Mouse (Mus musculus): ENCODE measurements around the gene Gtpbp1.

Gene Gtpbp1

DNA sequence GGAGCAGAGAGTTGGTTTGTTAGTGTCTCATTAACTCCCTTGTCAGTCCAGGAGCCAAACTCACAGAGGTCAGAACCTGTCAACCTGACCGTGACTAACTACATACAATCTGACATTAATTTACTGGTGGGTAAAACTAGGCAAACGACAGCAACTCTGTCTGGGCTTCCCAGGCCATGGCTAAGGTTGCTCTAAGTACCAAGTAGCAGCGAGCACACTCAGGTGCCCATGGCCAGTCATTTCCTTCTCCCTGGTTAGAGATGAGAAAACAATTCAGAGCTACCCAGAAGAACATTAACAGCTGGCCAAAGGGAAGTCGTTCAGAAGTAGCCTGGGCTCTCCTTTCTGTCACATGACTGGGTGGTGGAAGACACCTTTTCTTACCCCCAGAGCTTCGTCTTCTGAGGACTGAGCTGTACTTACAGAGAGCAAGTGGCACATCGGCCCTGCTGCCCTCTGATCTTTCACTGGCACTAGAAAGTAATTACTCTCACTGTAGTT lies 5.5 kb upstream of the Gtpbp1 start:
- no peak for DNase-seq (ENCODE audit: low read depth, low spot score)

DNA sequence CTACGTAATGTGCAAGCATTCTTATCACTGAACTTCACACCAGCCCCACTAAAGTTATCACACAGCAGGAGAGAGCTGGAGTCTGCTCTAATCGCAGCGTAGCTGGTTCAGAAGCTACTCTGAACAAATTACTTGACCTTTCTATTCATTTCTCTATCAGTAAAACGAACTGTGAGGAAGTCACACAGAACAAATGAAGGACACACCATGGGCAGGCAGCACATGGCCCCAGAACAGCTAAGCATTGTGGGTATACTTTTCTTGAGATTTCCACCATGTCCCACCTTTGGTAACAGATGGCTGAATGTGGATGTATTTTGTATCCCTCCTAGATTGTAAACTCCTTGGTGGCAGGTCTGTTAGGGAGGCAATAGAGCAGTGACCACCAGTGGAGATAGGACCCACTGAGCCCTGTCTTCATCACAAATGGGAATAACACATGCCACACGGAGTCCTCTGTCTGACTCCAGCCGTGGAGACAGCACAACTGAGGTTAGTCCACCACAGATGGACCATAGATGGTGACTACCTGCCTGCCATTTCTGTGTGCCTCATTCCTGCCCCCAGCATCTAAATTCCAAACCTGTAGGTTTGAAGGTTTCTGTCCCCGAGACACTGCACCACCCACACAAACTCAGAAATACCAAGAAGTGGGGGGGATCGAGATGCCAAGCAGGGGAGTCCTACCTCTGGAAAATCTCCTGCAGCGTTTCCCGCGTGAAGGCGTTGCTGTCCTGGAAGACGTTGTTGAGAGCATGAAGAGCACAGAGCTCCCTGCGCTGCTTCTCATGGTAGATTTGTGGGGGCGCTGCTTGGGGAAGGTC lies 4.4 kb upstream of the Gtpbp1 start:
- no peak for DNase-seq (ENCODE audit: low read depth, low spot score)

DNA sequence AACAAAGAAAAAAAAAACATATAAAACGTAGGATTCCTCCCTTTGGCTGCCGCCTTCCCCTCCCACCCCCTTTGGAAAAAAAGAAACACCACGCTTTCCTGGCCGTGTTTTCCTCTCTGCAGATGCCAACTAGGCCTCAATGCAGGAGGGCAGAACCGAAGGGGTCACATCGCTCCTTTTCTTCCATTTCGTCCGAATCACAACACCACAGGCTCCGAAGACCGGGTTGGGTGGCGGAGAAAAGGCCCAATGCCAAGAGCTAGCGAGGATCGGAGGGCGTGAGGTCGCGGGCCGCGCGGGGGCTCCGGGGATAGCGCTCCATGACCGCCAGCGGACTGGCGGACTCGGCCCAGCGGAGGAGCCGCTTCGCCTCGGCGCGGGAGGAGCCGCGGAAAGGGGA lies 3.5 kb upstream of the Gtpbp1 start:
- no peak for DNase-seq (ENCODE audit: low read depth, low spot score)

DNA sequence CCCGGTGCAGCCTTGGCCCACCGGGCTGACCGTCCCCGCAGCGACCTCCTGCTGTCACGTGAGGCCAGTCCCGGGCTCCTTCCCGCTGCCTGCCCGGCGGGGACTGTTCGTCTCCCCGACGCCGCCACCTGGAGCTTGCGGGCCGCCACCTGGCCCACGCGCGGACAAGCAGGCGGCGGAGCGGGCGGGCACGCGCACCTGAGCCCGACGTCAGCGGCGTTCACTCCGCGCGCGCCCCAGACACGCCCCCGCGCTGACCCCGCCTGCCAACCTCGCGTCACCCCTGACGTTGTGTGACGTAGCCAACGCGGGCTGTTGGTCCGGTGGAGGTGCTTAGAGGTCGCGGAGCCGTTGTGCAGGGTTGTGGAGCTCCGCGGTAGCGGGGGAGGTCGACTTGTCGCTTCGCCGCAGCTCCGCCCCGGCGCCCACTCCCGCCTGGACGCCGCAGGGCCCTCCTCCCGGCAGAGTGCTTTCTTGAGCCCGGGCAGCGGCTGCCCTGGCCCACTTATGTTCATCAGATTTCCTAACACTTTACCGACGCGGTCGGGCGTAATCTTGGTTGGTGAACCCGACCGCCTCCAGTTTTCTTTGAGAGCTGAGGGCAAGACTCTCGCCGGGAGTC lies 2.9 kb upstream of the Gtpbp1 start, which contains the start of gene Josd1:
Gene Josd1 (minus strand): TSS at position 274 of the 622 bp plus-strand sequence.
- peak; percentile 82 for DNase-seq (ENCODE audit: low read depth, low spot score)

DNA sequence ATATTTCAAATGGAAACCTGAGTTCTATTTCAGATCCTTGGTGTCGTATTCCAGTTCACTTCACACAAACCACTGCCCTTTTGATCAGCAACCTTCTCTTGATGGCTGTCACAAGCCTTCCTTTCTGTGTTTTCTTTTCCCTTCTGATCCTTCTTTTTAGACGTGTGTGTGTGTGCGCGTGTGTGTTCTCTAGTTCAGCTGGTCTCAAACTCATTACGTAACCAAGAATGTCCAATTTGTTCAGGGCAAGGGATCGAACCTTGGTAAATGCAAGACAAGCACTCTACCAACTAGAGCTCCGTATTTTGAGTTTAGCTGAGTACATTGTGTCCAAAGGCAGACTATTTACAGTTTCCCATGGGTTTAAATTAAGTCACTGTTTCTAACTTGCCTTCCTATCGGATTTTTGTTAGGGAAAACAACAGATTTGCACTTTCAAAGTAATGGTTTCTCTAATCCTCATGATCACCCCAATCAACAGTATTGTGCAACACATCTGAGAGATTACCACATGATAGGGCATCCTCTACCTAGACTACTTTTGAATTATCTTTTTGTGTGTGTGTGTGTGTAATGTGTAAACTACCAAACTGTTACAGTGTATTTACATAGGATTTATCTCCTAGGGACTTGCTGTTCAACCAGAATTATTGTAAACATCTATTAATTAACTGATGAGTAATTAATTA lies 2.2 kb upstream of the Gtpbp1 start:
- no peak for DNase-seq (ENCODE audit: low read depth, low spot score)

DNA sequence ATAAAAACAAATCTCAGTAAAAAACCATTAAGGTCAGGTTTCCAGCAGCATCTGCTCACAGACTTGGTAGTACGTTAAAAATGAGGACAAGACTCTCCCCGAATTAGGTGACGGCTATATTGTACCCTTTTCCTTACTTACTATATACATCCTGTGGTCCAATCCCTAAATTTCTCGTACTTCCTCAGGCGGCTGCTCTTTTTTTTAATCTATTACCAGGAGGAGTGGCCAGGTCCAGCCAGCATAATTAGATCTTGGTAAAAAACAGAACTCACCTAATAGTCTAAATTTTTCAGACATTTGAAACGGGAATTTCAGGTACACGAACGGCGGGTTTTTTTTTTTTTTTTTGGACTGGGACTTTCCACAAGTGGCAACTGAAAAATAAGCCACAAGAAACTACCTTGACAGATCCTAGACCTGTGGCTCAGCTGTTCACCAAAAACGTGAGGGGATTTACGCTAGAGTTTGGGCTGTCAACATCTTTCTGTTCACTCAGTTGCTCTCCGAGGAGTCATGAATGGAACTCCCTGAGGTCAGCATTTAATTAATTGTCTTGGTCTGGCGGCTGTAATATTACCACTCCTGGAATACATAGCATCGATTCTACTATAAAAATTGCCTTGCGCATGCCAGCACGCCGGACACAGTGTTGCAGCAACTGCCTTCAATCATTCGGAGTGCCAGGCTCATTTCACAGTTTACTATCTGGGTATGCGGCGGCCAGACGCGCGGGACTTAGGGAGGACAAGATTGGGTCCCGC lies 801 bp upstream of the Gtpbp1 start:
- no peak for DNase-seq (ENCODE audit: low read depth, low spot score)

DNA sequence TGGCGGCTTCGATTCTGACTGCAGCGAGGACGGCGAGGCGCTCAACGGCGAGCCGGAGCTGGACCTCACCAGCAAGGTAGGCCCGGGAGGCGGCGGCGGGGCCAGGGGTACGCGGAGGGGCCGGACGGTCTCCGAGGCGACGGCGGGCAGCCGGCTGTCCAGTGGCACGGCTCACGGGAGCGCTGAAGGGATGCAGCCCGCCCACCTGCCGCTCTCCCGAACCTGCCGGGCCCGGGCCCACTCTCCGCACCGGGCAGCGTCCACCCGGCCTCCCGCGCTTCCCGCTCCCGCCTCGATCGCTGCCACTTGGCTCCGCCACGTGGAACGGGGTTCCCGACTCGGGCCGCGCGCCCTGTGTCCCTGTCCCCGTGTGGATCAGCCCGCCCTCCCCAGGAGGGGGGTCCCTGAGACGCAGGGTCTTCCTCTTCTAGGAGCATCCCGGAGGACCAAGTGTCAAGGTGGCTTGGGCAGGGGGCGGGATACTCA lies 421 bp downstream of the Gtpbp1 start:
- DNase-seq (ENCODE audit: low read depth, low spot score): no peak

DNA sequence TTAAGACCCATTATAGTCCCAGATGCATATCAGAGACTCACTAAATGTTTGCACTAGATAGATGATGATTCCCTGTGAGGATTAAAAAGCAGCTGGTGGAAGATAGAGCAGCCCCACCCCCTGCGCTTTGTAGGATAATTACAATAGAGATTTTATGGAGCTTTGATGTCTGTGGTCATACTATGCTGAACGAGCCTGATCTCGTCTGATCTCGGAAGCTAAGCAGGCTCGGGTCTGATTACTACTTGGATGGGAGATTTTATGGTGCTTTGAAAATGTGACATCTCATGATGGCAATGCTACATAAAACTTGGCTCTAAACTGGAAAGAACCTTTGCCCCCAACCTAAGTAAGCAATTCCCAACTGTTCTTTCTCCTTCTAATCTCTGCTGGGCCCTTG lies 1.7 kb downstream of the Gtpbp1 start:
- DNase-seq (ENCODE audit: low read depth, low spot score): no peak

DNA sequence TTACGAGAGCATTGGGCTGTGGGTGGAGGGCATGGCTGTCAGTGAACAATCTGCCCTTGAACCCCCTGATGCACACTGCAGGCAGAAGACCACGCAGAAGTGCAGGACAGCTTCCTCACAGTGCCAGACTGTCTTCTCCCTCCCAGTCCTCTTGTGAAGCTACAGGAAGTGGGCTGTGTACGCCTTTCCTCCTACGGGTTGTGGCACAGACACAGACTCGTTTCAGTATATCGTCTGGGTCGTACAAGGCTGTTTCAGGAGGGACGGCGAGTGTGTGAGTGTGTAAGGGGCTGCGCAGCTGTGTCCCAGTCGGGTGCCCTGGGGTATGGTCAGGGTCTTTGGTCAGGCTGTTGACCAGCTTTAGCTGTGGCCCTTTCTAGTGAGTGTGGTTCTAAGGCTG lies 3.1 kb downstream of the Gtpbp1 start:
- no peak for DNase-seq (ENCODE audit: low read depth, low spot score)

DNA sequence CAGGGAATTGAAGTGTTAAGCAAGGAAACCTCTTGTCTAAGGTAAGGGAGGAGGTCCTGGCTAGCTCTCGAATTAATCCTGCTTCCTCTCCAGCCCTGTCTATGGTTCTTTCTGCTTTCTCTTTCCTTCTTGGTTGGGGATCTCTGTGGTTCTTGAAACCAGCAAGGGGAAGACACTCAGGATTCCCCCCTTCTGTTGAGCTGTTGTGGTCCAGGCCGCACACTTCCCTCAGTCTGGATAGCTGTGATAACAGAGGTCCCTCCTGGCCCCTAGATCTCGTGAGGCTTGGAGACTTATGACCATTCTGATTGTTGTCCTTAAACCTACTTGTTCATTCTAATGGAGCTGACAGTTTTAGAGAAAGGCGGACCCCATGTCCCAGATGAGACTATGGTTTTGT lies 3.9 kb downstream of the Gtpbp1 start:
- no peak for DNase-seq (ENCODE audit: low read depth, low spot score)

DNA sequence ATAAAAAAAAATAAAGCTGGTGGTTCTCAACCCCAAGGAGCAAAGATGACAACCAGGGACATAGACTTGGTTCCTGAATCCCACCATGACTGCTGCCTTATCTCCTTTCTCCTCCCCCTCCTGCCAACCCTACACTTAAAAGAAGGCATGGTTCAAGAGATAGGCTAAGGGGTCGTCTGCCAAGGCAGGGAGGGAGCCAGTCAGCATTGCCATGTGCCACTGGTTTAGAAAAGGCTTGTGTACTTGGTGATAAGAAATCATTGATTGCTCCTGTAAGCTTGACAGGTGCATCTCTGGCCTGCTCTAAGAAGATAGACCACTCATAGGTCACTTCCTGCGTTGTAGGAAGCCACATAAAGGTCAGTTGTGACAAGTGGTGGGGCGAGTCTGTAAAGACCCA lies 4.9 kb downstream of the Gtpbp1 start:
- DNase-seq (ENCODE audit: low read depth, low spot score): no peak

DNA sequence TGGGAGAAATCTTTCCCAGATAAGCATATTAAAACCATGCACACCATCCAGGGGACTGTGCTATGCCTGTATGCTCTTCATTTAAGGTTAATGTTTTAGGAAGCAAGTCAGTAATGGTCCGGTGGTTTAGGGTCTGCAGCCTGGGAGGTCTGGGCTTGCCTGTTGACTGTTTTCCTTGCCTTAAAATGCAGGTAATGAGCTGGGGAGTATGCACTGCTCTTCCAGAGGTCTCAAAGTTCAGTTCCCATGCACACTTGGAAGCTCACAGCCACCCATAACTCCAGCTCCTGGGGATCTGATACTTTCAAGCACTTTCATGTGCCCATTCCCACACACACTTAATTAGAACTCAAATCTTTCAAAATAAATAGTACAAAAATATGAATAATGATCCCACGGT lies 5.9 kb downstream of the Gtpbp1 start:
- DNase-seq (ENCODE audit: low read depth, low spot score): no peak

DNA sequence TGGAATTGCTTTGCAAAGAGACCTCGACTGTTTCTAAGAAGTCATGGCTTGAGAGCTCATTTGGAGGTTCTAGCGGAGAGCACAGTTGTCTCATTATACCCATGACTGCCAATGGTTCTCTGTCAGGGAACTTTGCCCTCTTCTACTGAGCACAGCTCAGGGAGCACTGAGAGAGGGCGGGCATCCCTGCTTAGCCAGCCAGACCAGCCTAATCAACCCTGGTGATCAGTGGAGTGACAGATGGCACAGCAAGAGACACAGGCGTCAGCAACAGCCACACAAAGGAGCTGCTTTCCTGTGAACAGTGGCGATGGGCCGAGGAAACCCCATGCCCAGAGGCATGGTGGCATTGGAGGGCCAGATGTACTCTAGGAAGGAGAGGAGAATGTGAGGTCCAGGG lies 6.4 kb downstream of the Gtpbp1 start:
- DNase-seq (ENCODE audit: low read depth, low spot score): no peak

DNA sequence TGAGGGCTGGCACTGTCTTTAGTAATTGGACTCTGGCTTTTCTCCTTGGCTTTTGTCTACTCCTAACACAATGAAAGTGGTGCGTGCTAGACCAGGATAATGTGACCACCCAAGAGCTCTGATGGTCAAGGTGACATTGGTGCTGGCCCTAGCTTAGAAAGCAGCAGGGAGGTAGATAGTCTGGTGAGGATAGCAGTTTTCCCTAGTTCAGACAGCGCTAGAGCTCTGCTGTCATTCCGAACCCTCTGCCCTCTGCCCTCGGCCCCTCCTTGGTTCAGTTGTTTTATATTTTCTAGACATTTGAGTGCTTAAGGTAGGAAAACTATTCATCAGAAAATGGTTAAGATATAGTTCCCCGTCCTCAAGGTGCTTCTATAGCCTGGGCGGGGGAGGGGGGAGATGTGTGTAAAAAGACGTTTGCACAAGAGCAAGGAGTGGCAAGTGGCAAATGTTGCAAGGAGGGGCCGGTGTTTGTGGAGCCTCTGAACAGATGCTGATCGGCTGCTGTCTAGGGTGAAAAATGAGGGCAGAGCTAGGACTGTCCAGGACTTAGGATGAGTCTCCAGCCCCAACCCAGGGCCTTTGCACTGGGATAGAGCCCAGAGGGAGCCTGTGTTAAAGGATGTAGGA lies 7.0 kb downstream of the Gtpbp1 start:
- no peak for DNase-seq (ENCODE audit: low read depth, low spot score)

DNA sequence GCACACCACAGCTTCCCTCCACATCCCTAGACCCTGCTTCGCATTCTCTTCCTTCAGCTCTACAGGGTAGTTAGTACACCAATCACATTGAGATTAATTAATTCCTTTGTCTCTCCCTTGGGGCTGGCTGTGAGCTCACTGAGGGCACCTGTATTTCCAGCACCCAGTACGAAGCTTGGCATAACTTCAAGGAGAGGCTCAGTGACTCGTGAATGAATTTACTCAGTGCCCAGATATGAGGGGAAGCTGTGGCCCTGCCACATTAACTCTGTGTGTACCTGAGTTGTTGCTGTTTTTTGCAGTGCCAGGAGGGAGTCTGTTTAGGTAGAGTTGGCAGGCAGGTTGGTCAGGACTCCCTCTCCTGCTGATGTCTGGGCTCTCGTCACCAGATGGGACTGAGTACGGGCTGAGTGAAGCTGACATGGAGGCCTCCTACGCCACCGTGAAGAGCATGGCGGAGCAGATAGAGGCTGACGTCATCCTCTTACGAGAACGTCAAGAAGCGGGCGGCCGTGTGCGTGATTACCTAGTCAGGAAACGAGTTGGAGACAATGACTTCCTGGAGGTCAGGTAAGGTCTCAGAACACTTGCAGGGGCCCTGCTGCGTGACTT lies 16.1 kb downstream of the Gtpbp1 start:
- DNase-seq (ENCODE audit: low read depth, low spot score): no peak

DNA sequence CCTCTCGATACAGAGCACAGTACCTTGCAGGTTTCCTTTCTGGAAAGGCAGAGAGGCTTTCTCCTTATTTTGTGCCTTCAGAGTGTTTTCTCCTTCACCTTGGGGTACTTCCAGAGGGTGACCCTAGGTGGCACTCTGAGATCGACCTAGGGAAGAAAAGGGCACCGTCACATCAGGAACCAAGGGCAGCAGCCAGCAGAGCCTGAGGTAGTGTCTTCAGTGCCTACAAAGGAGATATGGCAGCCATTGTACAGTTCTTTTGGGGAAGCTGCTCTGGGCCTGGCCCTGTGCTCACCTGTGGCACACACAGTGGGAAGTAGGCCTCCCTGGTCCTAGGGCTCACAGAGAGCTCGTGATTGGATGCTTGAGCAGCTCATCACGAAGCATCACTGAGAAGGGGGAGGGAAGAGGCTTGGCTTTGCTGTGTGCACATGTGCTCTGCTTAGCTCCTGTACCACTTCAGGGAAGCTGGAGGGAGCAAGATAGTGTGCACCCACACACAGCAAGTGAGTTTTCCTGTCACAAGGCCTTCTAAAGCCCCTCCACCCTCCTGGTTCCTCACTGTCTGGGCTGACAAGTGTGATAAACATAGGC lies 17.7 kb downstream of the Gtpbp1 start:
- DNase-seq (ENCODE audit: low read depth, low spot score): no peak

DNA sequence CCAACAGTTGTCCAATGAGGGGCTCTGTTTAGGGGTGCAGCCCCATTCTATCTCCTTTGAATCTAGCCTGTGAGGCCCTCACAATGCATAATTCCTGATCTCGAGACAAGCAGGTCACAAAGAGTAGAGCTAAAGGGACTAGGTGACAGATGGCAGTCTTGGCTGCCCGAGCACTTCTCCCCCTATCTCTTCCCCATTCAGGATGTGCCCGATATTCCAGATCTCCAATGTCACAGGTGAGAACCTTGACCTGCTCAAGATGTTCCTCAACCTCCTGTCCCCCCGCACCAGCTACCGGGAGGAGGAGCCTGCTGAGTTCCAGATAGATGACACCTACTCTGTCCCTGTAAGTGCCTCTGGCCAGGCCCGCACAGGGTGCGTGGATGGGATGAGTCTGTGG lies 25.0 kb downstream of the Gtpbp1 start:
- no peak for DNase-seq (ENCODE audit: low read depth, low spot score)

DNA sequence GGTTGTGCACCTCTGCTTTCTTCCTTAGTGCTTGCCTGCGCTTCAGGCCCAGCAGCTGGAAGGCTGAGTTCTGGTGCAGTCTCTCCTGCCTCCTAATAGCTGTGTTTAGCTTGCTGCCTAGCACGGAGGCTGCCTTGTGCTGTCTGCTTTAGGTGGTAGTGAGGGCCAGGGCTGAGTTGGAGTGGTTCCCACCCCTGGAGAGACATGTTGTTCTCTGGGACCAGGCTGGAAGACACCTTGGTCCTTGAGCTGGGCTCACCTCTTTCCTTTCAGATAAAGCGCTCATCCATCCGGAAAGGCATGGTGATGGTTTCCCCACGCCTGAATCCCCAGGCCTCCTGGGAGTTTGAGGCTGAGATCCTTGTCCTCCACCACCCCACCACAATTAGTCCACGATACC lies 26.1 kb downstream of the Gtpbp1 start:
- DNase-seq (ENCODE audit: low read depth, low spot score): no peak

DNA sequence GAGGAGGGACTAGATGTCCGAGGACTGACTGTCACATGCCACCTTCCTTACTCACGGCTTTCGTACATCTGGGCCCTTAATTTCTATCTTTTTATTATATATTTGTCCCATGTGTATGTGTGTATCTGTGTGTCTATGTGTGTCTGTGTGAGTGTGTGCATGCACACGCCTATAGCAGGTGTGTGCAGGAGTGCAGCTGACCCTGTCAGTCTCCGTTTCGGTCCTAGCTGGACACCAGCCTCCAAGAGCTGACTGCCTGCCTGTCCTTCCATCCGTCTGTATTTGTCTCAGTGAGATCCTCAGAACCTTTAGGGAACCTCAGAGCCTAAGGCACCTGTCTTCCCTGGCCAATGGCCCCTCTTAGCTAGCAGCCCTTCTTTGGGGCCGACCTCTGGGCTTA lies 29.6 kb downstream of the Gtpbp1 start:
- DNase-seq (ENCODE audit: low read depth, low spot score): no peak

DNA sequence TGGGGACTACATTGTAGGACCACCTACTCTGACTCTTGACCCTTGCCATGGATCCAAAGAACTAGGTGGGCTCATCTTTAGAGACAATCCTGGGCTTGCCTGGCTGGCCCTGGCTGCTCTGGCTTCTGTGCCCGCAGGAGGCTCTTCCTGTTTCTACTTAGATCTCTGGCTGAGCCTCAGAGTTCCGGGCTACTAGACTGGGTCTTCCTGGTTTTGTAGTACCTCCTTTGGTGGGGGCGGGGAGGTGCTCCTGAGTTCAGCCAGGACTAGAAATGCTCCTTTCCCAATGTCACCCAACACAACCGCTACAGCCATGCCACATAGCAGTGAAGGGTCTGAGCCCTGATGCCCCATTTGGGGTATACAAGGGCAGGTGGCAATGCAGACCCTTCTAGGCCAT lies 30.2 kb downstream of the Gtpbp1 start:
- DNase-seq (ENCODE audit: low read depth, low spot score): no peak
